Mouse (Mus musculus) limb, embryonic 11.5 days (tissue): ENCODE results near the gene Neurl1a. TPM values are rescaled to one million over a fixed set of nuclear protein-coding genes. Genes with fewer than 3 reads are reported as not detected.

Experiments used
- ATAC-seq: fragments of 200-750 bp; cut with Nextera tagmentation; 2 replicates; pipeline ENCODE4 v1.8.0; 2017; ENCODE audit warnings: low read depth; ENCODE audit not compliant: insufficient number of reproducible peaks, low FRiP score, low TSS enrichment
- DNase-seq: peaks from one replicate; pipeline ENCODE4 v3.0.0-alpha.2; 2015; ENCODE audit warnings: low spot score
- H3K27ac ChIP-seq: fragments of 300-500 bp; sonication (generic); replicated peaks from 2 replicates; pipeline ENCODE4 v1.5.1; 2014; ENCODE audit warnings: low read depth, mild to moderate bottlenecking, low read length
- H3K27me3 ChIP-seq: fragments of 300-500 bp; sonication (generic); 2 replicates; pipeline ENCODE4 v1.6.1; 2014; ENCODE audit warnings: mild to moderate bottlenecking, low read length, mixed read lengths; ENCODE audit not compliant: control insufficient read depth, insufficient read depth
- H3K36me3 ChIP-seq: fragments of 300-500 bp; sonication (generic); 2 replicates; pipeline ENCODE4 v1.6.1; 2014; ENCODE audit warnings: mild to moderate bottlenecking, low read length, moderate library complexity, mixed read lengths; ENCODE audit not compliant: control insufficient read depth, insufficient read depth
- H3K4me1 ChIP-seq: fragments of 300-500 bp; sonication (generic); 2 replicates; pipeline ENCODE4 v1.6.1; 2014; ENCODE audit warnings: low read length, mixed read lengths; ENCODE audit not compliant: control insufficient read depth, insufficient read depth
- H3K4me2 ChIP-seq: fragments of 300-500 bp; sonication (generic); 2 replicates; pipeline ENCODE4 v1.6.1; 2014; ENCODE audit warnings: low read depth, mild to moderate bottlenecking, moderate library complexity; ENCODE audit not compliant: severe bottlenecking
- H3K4me3 ChIP-seq: fragments of 300-500 bp; sonication (generic); 2 replicates; pipeline ENCODE4 v1.5.1; 2014; ENCODE audit warnings: low read depth, low read length
- H3K9ac ChIP-seq: fragments of 300-500 bp; sonication (generic); 2 replicates; pipeline ENCODE4 v1.6.1; 2014; ENCODE audit warnings: mild to moderate bottlenecking, low read length
- H3K9me3 ChIP-seq: fragments of 300-500 bp; sonication (generic); 2 replicates; pipeline ENCODE4 v1.6.1; 2016; ENCODE audit warnings: low read length; ENCODE audit not compliant: control insufficient read depth
- WGBS: fragments of 180-500 bp; shearing (Covaris S2); extraction: QIAGEN DNeasy Blood & Tissue Kit; methylation state at CpG from one replicate; pipeline ENCODE4 v1.1.7; 2014; 5-methylcytosine and 5-hydroxymethylcytosine counted together
- microRNA-seq: library from miRNA; unstranded; fragments of <30 nt; microRNA quantifications from one replicate; pipeline ENCODE4, GENCODE M21; 2016
- polyA plus RNA-seq: library from polyadenylated mRNA; unstranded; fragments of >200 nt; fragmentation: Nextera tagmentation; extraction: Ambion mirVana; gene quantifications from 2 replicates; pipeline ENCODE4 v1.2.1, GENCODE M21; 2014

Gene Neurl1a
- polyA plus RNA-seq, 1 experiment from 2014 or later = 5.0 TPM

DNA sequence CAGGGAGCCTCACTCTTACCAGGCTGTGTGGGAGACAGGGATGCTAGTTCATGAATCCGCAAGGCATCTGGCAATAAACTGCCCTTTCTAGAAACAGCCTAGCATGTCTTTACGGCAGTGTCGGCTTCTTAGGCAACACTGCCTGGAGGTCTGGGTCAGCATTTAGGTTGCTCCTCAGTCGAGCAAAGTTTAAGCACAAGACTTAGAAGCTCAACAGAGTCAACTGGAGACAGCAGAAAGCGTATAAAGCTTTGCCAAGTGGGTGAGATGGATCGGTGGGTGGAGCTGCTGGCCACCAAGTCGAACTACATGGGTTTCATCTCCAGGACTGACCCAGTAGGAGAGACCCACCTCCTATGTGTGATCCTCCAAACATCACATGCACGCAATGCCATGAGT lies 128.3 kb downstream of the Neurl1a start:
- peaks cover 3% of the 10 kb centered on the region; the same call in 1 of the 2 replicates for H3K36me3 ChIP-seq
- no peaks in the 10 kb centered on the region for H3K27me3 ChIP-seq
- no peaks in the 10 kb centered on the region for H3K9me3 ChIP-seq
- peaks cover 12% of the 10 kb centered on the region for H3K4me1 ChIP-seq
- no peak overlapping the region for H3K27ac ChIP-seq
- DNase-seq (no peak), ATAC-seq (no peak)
- 86% methylated on average over 8 of the region's 8 CpGs for WGBS
- H3K9ac ChIP-seq = no peak overlapping the region
- no peak overlapping the region for H3K4me2 ChIP-seq
- no peak overlapping the region for H3K4me3 ChIP-seq

Small RNAs within 50 kb of the gene (microRNA-seq; reads per million reads assigned to microRNA genes)
- not detected for gene Mir6995

Other genes with a start within 250 kb of the Neurl1a start
- 0.35 and 0.44 TPM in 2 replicates for gene Ina, start 164.1 kb upstream of the Neurl1a start, polyA plus RNA-seq
- 75.2 and 94.6 TPM in 2 replicates for gene Nt5c2, start 163.7 kb upstream of the Neurl1a start, polyA plus RNA-seq
- gene Pcgf6, start 127.9 kb upstream of the Neurl1a start, polyA plus RNA-seq = 36.5 and 38.9 TPM in 2 replicates
- 11.8 and 12.3 TPM in 2 replicates for gene Taf5, start 111.1 kb upstream of the Neurl1a start, polyA plus RNA-seq
- gene Usmg5, start 88.2 kb upstream of the Neurl1a start, polyA plus RNA-seq = 1,237 and 1,330 TPM in 2 replicates
- gene Pdcd11, start 88.1 kb upstream of the Neurl1a start, polyA plus RNA-seq = 11.0 and 13.1 TPM in 2 replicates
- 1.1 and 1.6 TPM in 2 replicates for gene Calhm2, start 40.5 kb upstream of the Neurl1a start, polyA plus RNA-seq
- gene Calhm1, start 34.6 kb upstream of the Neurl1a start, polyA plus RNA-seq = not detected in 2 replicates
- not detected in 2 replicates for gene Calhm3, start 21.1 kb upstream of the Neurl1a start, polyA plus RNA-seq